In genomic region chr11:8249468-8249867, GRCm38 (mm10) we compare ENCODE assay signal across 9 mouse cellular contexts.
"Had no signal": no experiment of that assay in that cellular context is flagged by ENCODE, and none has a peak within 500 bp of the region (broad histone marks: within the 10 kb centered on the region; RNA-seq: fewer than 3 reads in every experiment).

No protein-coding gene starts in this region.

- H3K4me2 ChIP-seq: midbrain, embryonic 12.5 days had no signal

- H3K4me3 ChIP-seq: layer of hippocampus, adult 2 months; midbrain, embryonic 12.5 days had no signal

- H3K9me3 ChIP-seq: midbrain, embryonic 12.5 days had no signal

- H3K27me3 ChIP-seq: midbrain, embryonic 12.5 days had no signal

- H3K36me3 ChIP-seq: midbrain, embryonic 12.5 days had no signal

- H3K4me1 ChIP-seq: midbrain, embryonic 12.5 days had no signal

- H3K9ac ChIP-seq: liver, embryonic 14.5 days; midbrain, embryonic 12.5 days had no signal

- ATAC-seq: inflammation-experienced regulatory T-cells, adult 6 months; intestine, postnatal 0 days had no signal

- DNase-seq: lung, adult 18-20 months; right cerebral cortex, adult 18-20 months; right cerebral cortex, postnatal 25 days; thymus, postnatal 36 days had no signal

- H3K27ac ChIP-seq: layer of hippocampus, adult 2 months; liver, embryonic 14.5 days; midbrain, embryonic 12.5 days had no signal
